Mouse (Mus musculus) ovary, adult 10 weeks (tissue): ENCODE measurements around the gene Col3a1. TPM values are rescaled to one million over a fixed set of nuclear protein-coding genes. Genes with fewer than 3 reads are reported as not detected.

Source experiments
- polyA plus RNA-seq: library from polyadenylated mRNA; stranded (reverse); fragments of 350-450 nt; fragmentation: Illumina TruSeq; extraction: RNeasy Lipid Tissue Mini Kit (QIAGEN cat#74804); gene quantifications from one replicate; pipeline ENCODE4 v1.2.3, GENCODE M21; 2014

Col3a1 gene
- polyA plus RNA-seq: 691 TPM

GRCm38 (mm10) chr1:45311388-45311787 lies at the start of gene Col3a1:
TSS of gene Col3a1 (plus strand) at chr1:45311538.

Other genes starting within 250 kb of the Col3a1 start
- gene Col5a2, start 191.7 kb downstream of the Col3a1 start, polyA plus RNA-seq: 37.2 TPM